Mouse (Mus musculus) frontal cortex, postnatal 25 days (tissue): ENCODE results near the gene Slc6a17.

Experiments
- DNase-seq, 2 experiments: peaks; one replicate each; pipeline ENCODE4 v3.0.0; 2022; ENCODE audit warnings: low spot score in 2 of 2

Gene Slc6a17

DNA sequence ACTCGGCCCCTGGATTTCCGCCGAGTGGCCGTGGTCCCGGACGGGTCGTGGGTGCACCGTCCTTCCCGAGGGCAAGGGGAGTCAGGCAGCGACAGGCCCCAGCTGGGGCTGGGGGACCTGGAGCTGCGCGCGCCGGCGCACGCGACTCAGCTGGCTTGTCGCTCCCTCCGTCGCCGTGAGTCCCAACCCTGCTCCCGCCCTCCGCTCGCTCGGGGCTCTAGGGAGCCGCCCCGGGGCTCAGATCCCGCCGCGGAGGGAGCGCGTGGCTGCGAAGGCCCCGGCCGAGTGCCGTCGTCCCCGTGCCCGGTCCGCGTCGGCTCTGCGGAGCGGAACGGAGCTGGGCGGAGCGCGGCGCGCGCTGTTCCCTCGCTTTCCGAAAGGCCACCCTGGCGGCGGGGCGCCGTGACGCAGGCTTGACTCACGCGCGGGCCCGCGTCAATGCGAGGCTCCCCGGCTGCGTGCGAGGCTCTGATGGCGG is at the start of gene Slc6a17:
TSS of gene Slc6a17 (minus strand) at position 388 of the 478 bp plus-strand sequence.
- peak; percentile 68 to 70 for DNase-seq

- DNase-seq, result no peak
Measured at GRCm38 (mm10) chr3:107565331-107565730, 47.5 kb upstream of the Slc6a17 start.

DNA sequence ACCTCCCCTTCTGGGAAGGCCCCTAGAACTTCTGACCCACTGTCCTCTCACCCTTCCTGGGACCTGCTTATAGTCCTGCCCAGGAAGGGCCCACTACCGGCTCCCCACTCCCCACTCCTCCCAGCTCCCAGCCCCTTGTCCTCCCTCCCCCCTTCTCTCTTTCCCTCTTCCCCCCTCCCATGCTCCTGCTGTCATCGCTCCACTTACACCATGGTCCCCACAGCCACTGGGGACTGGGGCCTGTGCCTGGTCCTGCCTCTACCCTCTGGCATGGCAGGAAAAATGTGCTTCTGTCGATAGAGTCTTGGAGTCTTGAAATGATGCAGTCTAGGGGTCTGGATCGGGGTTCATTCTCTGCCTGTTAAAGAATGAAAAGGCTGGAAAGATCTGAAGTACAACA is 46.1 kb upstream of the Slc6a17 start:
- no peak for DNase-seq

GRCm38 (mm10) chr3:107562591-107562990 is 44.8 kb upstream of the Slc6a17 start:
- DNase-seq, result no peak

- no peak for DNase-seq
Measured at GRCm38 (mm10) chr3:107562104-107562503, 44.3 kb upstream of the Slc6a17 start.

GRCm38 (mm10) chr3:107559183-107559582 is 41.4 kb upstream of the Slc6a17 start:
- peak; percentile 27 to 46 for DNase-seq

DNA sequence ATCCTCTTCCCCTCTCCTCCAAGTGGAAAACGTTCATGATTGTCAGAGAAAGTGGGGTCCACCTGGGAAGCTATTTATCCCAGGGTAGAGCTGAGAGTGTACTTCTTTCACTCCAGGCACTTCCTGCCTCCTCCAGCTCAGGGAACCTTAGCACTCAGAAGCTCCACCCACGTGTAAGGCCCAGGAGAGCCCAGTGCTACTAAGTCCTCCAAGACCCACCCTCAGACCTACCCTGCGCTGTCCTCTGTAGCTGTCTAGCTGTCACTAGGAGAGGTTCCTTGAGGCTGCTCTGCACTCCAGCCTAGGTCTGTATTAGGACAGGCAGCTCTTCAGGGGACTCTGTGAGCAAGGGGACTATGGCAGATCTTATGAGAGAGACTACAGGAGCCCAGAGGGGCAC is 40.9 kb upstream of the Slc6a17 start:
- no peak for DNase-seq

GRCm38 (mm10) chr3:107554842-107555241 is 37.0 kb upstream of the Slc6a17 start, which contains the start of gene Ubl4b:
Gene Ubl4b, minus strand, starts transcription at chr3:107555073.
- DNase-seq, result no peak

DNA sequence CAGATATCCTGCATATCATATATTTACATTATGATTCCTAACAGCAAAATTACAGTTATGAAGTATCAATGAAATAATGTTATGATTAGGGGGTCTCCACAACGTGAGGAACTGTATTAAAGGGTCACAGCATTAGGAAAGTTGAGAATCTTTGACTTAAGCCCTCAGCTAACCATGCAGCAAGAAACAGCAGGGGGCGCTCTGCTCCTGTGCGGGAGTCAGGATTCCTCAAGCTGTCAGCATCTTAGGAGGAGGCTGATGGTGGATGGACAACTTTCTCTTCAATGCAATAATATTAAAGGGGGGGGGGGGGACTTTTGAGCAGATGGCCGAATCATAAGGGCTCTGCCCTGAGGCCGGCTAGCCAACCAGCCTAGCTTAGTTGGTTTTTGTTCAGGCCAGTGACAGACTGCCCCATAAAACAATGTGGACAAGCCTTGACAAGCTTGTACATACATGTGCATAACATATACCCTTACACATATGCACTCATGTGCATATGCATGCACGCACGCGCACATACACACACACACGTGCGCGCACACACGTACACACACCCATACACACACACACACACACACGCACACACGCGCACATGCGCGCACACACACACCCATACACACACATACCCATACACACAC is 32.7 kb upstream of the Slc6a17 start:
- peak; percentile 53 to 67 for DNase-seq

- no peak for DNase-seq
Measured at GRCm38 (mm10) chr3:107546956-107547355, 29.1 kb upstream of the Slc6a17 start.

DNA sequence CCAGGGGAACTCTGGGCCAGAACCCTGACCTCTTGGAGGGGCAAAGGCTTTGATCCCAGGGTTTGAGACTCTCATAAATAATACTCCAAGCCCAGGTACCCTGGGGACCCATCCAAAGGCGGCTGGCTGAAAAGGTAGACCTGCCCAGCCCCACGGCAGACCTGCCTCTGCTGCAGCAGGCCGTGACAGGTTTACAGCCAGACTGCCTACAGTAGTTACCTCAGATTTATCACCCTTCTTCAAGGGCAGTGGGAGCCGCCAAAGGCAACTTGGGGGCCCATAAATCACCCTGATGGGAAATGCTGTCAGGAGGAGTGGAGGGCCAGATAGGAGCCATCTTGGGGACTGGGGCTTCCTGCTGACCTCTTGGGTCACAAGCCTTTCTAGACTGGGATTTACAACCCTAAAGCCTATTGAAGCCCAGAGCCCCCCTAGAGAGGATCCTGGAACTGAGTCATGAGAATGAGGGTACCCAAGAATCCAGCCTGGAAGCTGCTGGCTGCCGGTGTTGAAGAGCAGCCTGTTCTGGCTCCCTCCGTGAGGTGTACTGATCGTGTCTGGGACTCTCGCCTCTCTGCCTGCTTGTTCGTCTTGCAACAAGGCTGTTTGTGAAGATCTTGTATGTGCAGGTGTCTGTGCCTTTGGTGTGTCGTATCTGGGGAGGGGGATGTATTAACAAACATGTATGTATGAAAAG is 28.0 kb upstream of the Slc6a17 start:
- DNase-seq, result no peak

- no peak for DNase-seq
Measured at GRCm38 (mm10) chr3:107545278-107545677, 27.5 kb upstream of the Slc6a17 start.

DNA sequence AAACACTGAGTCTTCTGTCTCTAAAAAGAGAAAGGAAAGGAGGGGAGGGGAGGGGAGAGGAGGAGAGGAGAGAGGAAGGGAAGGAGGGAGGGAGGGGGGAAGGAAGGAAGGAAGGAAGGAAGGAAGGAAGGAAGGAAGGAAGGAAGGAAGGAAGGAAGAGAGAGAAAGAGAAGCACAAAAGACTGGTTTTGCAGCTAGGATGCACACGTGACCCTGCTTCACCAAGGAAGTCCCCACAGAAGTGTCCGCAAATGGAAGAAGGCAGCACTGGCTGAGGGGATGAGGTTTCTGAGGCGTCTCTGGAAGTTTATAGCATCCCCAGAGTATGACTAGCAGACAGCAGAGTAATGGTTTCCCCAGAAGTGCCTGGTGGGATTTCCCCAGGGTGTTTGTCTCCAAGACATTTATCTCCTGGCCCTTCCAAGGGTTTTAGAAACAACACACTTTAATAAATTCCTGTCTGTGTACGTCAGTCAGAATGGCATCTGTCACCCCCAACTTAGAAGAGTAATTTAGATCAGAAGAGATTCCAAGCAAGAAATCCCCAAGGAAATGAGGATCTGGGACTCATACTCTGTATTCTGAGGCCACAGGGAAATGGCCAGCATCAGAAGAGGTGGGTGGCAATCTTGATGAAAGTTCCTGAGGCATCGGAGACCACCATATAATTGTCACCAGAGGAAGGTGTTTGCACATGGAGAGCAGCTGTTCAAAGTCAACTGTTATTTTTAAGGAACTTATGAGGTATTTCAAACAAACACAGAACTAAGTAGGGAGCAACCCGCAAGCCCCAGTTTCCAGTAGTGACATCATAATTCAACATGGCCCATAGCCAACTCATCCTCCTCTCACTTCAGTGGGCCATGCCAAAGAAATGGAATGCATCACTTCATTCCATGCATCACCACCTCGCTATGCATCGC is 25.6 kb upstream of the Slc6a17 start:
- DNase-seq, result no peak

DNA sequence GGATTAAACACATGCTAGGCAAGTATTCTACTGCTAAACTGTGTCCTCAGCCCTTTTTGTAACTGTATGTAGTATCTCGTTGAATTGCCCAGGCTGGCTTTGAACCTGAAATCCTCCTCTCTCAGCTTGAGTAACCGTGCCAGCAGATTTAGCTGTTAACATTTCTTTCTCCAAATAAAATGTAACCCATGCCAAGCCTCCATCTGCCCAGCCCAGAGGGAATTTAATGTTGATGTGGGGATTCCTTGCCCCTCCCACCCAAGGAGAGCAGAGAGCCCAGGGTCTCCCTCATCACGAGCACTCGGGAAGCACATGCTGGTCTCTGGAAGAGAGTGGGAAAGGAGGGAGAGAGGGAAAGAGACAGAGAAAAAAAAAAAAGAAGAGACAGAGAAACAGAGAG is 24.8 kb upstream of the Slc6a17 start:
- no peak for DNase-seq

DNA sequence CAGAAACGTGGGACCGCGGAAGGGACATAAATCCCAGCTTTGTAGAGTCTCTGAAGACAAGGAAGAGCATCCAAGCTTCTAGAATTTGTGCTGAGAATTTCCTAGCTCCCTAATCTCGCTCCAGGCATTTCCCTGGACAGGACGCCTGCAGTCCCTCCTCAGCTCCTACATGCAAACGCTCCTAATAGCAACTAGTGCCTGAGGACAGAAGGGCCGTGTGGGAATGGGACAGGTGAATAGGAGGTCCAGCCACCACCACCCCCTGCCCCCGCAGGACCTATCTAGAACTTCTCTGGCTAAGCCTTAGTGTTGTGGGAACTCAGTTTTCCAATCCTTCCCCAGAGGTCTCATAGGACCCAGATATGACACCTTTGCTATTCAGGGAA is 19.7 kb upstream of the Slc6a17 start:
- DNase-seq, result no peak

DNA sequence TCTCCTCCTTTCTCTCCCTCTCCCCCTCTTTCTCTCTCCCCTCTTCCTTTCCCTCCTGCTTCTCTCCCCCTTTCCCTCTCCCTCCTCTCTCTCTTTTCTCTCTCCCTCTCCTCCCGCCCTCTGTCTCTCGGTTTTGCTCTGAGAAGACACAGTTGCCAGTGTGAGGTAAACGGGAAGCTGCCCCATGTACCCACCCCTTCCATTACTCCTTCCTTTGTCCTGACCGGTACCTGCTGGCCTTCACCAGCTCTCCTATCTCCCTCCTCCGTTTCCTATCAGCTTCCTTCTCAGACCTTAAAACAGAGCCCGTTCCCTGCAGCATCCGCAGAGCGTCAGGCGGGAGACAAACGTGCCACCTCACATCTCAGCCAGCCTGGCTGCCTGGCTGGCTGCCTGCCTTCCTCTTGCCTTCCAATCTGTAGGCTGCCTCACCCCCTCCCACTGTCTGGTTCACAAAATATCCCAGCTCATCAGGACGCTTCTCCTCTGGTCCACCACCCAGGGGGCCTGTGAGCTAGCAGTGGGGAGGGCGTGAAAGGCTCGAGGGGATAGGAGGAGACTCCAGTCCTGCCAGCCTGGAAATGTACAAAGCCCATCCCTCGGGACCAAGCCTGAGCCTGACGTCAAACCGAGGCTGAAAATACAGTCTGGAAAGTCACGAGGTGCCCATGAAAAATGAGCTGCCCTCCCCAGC is 19.1 kb upstream of the Slc6a17 start:
- DNase-seq, result peak; percentile 66 to 68

- no peak for DNase-seq
Measured at GRCm38 (mm10) chr3:107534951-107535350, 17.1 kb upstream of the Slc6a17 start.

DNA sequence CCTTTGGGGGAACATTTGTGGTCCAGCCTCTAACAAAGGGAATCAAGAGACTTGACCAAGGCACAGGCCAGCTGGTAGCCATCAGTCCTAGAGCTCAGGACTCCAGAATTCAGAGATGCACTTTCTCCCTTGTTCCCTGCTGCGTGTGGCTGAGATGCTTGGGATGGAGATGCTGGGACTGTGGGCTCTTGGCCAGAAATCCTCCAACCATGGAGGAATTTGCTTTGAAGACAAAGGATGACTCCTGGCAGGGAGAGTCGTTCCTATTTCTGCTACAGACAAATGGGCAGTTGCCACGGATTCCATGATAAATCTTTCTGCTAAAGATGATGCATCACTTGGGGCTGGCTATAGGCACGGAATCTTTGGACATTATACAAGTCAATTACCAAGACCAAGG is 15.7 kb upstream of the Slc6a17 start:
- DNase-seq, result no peak

DNA sequence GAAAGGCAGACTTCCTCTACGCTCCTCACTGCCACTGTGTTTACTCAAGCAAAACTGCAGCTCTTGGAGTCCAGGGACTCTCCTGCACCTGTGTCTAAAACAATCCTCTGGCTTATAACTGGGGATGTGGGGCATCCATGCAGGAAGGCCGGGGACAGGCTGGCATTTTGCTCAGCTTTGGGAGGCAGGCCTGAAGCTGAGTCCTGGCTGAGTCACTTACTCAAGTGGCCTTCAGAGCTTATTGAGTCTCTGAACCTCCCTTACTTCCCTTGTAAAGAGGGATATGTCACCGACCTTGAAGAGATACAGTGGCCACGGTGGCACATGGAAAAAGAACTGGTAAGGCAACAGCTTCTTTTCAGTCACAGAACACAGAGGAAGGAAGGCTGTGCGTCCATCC is 12.8 kb upstream of the Slc6a17 start:
- no peak for DNase-seq

GRCm38 (mm10) chr3:107529182-107529581 is 11.4 kb upstream of the Slc6a17 start:
- DNase-seq, result no peak

DNA sequence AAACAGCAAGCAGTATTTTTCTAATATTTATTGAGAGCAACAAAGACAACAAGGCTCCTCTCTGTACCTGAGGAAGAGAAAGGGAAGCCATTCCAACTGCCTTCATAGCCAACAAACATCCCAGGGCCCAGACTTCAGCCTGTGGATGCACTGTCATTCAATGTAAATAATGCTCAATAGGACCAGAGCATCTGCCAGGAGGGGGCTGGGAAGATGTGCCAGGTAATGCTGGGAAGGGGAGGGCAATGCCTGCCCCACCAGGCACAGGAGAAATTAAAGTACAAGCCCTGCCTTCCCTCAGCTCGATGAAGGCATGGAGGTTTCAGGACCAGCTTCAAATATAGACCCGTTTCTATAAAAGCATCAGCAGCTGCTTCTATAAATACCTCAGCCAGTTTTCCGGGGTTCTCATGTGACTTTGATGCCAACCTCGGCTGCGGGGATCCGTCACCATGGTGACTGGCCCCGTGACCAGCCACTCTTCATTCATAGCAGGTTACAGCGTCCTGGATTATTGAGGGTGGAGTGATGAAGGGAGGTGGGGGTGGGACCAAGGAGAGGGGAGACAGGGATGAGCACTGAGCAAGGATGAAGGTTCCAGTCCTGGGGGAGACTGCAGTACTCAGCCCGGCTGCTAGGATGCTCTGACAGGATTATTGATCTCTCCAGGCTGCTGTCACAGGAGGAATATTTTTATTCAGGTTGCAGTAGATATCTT is 10.7 kb upstream of the Slc6a17 start:
- peak; percentile 60 to 66 for DNase-seq
